Mouse (Mus musculus) left cerebral cortex, postnatal 4 days (tissue): ENCODE data around the gene Cyp4a32. TPM values are rescaled to one million over a fixed set of nuclear protein-coding genes. Genes with fewer than 3 reads are reported as not detected.
"Not testable (repeated sequence)": the region's sequence is repeated elsewhere in the genome, so short reads cannot be mapped to it uniquely, and the experiment has no call there.

Experiments
- DNase-seq: peaks from one replicate; pipeline ENCODE4 v3.0.0-alpha.2; 2022
- intact Hi-C: fragments of 180-260 bp; cut with DNase I; formaldehyde crosslinking; loops from one replicate; pipeline ENCODE4 v1.15.1; 2025
- total RNA-seq, 2 experiments: library from RNA; stranded (reverse); gene quantifications; 2 replicates each; pipeline ENCODE4 v1.2.3; 2021

Gene Cyp4a32
- not detected for total RNA-seq

GRCm38 (mm10) chr4:115600611-115601010 lies at the start of gene Cyp4a32:
Gene Cyp4a32, plus strand, starts transcription at chr4:115600969.
- DNase-seq, intact Hi-C loops: not testable (repeated sequence)

DNA sequence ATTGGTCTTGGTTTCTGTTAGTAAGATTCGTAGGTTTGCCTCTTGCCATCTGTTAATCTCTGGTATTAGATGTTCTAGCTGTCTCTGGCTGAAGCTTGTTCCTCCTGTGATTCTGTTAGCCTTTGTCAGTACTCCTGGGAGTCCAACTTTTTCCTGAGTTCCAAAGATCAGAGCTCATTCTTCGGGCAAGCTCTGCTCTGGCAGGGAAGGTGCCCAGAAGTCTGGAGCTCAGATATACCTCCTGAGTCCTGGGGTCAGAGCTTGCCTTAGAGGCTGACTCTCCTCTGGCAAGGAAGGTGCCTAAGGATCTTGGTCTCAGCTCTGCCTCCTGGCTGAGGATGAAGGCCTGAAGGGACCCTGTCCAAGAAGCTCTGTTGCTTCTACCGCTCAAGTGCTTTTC lies 48.0 kb upstream of the Cyp4a32 start:
- DNase-seq, result no peak
- intact Hi-C loops, result no loop called here

DNA sequence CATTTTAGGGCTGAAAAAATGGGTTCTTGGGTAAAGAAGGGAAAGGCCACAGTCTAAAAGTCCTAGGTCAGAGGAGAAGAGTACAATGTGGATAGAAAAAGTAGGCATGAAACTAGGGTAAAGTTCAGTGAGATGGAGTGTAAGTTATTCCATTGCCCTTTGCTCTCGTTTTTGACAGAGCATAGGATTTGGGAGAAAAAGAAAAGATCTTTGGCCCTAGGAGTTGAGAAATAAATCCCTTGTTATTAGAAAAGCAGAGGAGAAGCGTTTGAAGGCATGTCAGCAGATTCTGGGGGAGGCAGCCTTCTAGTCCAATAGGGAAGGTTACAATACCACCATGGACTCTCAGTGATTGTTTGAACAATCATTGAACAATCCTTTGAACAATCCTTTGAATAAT lies 45.3 kb upstream of the Cyp4a32 start:
- no peak for DNase-seq
- intact Hi-C loops, result no loop called here

- DNase-seq, result no peak
- intact Hi-C loops, result no loop called here
Measured at GRCm38 (mm10) chr4:115557861-115558561, 42.8 kb upstream of the Cyp4a32 start.

DNA sequence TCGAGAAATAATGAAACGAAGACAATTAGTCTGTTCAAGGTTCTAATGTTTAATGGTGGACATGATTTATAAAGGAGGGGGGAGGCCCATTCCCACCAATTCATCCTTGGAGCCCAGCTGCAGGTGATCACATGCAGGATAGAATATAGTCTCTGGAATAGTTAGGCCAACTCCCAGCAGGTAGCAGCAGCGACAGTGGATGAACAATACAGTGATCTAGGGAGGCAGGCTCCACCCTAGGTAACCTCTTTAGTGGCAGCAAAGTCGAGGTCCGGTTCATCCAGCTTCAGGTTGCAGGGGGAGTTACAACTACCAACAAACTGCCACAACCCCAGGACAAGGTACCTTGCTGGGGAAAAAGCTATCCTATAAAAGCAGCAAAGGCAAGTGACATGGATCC lies 39.5 kb upstream of the Cyp4a32 start:
- intact Hi-C loops, DNase-seq: not testable (repeated sequence)

GRCm38 (mm10) chr4:115563401-115563800 lies 37.4 kb upstream of the Cyp4a32 start, which contains the start of gene Cyp4a31:
Gene Cyp4a31, plus strand, starts transcription at chr4:115563649.
- DNase-seq, result no peak
- intact Hi-C loops, result no loop called here

- DNase-seq, intact Hi-C loops: not testable (repeated sequence)
Measured at GRCm38 (mm10) chr4:115564469-115565225, 36.1 kb upstream of the Cyp4a32 start.

- intact Hi-C loops, result no loop called here
- no peak for DNase-seq
Measured at GRCm38 (mm10) chr4:115575255-115575654, 25.5 kb upstream of the Cyp4a32 start.

- intact Hi-C loops, result no loop called here
- DNase-seq, result no peak
Measured at GRCm38 (mm10) chr4:115575776-115576175, 25.0 kb upstream of the Cyp4a32 start.

- DNase-seq, result no peak
- intact Hi-C loops, result no loop called here
Measured at GRCm38 (mm10) chr4:115583036-115583435, 17.7 kb upstream of the Cyp4a32 start.

DNA sequence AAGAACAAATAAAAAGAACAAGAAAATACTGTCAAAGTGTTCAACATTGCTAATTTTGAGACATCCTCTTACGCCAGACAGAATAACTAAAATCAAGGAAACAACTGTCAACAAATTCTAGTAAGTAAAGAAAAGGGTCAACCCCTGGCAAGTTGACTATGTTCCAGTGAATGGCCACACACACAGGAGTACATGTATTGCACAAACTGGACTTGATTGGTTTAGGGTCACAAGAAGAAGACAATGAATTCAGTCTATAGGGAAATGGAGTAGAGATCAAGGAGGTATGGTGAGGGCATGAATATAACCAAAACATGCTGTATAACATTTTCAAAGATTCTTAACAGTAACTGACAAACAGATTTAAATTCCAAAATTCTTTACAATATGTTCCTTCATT lies 4.4 kb upstream of the Cyp4a32 start:
- DNase-seq, result no peak
- intact Hi-C loops, result no loop called here

GRCm38 (mm10) chr4:115596824-115597336 lies 3.9 kb upstream of the Cyp4a32 start:
- intact Hi-C loops, result no loop called here

DNA sequence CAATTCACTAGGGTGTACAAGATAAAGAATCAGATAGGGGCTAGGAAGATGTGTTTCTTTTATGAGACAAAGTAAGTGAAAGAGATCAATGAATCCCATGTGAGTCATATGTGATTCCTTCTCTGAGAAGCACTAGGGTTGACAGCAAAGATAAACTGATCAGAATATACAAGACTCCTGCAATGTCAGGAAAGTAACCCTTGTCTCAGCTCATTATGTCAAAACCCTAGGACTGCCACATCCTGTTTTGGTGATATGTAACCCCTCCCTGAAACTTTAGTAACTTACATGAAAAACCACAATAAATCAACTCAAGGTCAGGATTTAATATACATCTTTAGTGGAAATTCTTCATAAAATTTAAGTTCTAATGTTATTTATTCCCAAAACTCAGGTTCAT lies 13.2 kb downstream of the Cyp4a32 start:
- intact Hi-C loops, result no loop called here
- DNase-seq, result no peak

More at GRCm38 (mm10) chr4:115596824-115597336, 3.9 kb upstream of the Cyp4a32 start:
- no peak for DNase-seq

GRCm38 (mm10) chr4:115625560-115625959 lies 24.8 kb downstream of the Cyp4a32 start:
- intact Hi-C loops, DNase-seq: not testable (repeated sequence)

DNA sequence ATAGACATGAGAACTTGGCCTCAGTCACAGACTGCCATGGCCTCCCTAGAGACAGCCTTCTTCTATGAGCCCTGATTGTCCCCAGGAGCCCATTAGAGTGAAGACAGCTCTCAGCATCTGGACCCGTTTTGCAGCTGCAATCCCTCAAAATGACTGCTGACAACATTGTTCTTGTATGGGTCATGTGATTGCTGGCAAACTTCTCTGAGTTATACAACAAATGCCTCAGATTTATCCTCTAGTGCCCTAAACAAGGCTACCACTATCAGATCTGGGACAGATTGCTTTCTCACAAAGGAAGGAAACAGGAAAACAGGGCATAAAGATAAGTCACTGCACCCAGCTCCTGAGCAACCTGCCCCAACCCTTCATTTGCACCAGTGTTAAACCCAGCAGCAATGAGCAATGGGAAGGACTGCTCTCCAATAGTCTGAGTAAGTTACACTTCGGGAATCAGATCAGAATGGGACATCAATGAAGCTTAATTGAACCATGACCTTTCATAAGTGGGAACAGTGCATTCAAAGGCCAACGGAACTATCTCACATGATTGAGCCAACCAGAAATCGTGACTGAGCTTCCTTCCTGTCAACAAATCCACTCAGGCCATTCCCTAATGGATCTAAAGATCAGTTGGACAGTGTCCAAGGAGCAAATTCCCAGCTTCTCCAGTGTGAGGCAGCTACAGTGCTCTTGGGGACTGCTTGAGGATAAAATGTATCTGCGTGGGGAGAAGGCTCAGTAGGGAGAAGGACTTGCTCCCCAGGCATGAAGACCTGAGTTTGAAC lies 42.4 kb downstream of the Cyp4a32 start:
- no peak for DNase-seq
- intact Hi-C loops, result no loop called here

GRCm38 (mm10) chr4:115645371-115645770 lies 44.6 kb downstream of the Cyp4a32 start:
- peak; percentile 5 for DNase-seq
- intact Hi-C loops, result no loop called here

GRCm38 (mm10) chr4:115647580-115647979 lies 46.8 kb downstream of the Cyp4a32 start, which contains the start of gene Cyp4b1:
Gene Cyp4b1, minus strand, starts transcription at chr4:115647723.
- intact Hi-C loops, result no loop called here
- DNase-seq, result no peak

DNA sequence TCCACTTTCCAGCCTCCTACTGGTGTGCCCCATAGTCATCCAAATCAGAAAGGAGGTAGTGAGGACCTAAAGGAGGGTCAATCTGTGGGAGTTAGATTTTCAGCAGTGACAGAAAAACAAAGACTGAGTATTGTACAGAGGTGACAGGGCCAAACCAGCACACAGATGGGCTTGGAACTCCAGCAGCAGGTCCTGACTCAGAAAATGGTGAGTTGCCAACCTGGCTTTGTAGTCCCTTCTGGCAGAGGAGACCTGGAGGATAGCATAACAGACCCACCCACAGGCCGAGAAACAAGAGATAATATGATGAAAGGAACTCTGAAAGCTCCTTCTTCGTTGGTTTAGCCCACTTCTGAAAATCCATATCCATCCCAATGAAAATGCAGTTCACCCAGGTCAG lies 48.0 kb downstream of the Cyp4a32 start:
- no peak for DNase-seq
- intact Hi-C loops, result no loop called here

DNA sequence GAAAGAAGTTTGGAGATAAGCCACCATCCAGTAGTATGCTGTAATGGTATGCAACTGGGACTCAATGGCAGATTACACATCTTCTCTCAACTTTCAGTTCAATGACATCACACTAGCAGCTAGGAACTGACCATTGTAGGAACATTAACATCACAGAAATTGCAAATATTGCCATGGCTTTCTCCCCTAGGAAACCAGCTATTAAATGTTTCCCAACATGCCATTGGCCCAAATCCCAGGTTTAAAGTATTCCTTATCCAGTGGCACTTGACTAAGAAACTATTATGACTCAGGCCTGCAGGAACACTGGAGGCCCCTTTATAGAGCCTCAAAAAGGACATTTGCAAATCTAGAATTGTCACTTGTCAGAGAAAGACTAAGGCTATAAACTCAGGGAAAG lies 48.6 kb downstream of the Cyp4a32 start:
- intact Hi-C loops, result no loop called here
- DNase-seq, result no peak

- DNase-seq, result no peak
- intact Hi-C loops, result no loop called here
Measured at GRCm38 (mm10) chr4:115650866-115651265, 50.1 kb downstream of the Cyp4a32 start.
